Mouse (Mus musculus): ENCODE results near the gene Rps27l. TPM values are rescaled to one million over a fixed set of nuclear protein-coding genes. Genes with fewer than 3 reads are reported as not detected.

The Rps27l gene
- total and polyA plus RNA-seq, 3 experiments = 469 to 502 TPM; not detected in 1

DNA sequence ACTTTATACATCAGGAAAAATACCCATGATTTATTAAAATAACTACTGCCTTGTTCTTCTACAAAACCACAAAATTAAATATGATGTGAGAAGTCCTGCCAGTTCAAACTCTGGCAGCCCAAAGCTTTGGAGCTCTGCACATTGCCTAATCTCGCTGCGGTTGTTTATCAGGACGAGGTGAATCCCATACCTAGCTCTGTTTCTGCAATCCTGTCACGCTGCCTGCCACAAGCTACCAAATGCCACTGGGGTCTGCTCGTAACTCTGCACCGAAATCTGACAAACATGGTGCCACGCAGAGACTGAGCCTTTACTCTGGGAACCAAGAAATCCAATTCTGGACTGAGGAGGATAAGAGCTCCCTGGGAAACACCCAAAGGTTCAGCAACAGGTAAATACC lies 36.0 kb upstream of the Rps27l start:
- H3K27me3 ChIP-seq (ENCODE audit: control insufficient read depth in 1 of 2, insufficient read depth in 2 of 2, low read length in 2 of 2) = no peaks in the 10 kb centered on the region
- peaks cover 27% of the 10 kb centered on the region for H3K79me2 ChIP-seq (ENCODE audit: control insufficient read depth, insufficient read depth, low read length, poor library complexity)
- H3K27ac ChIP-seq (ENCODE audit: control insufficient read depth, low read depth, low read length) = no peak overlapping the region
- no peak overlapping the region for H3K9ac ChIP-seq (ENCODE audit: control insufficient read depth, low read depth, low read length, poor library complexity, severe bottlenecking)
- DNase-seq (ENCODE audit: low read depth, low spot score) = no peak
- peaks cover 13 to 15% of the 10 kb centered on the region in 2 experiments for H3K4me1 ChIP-seq (ENCODE audit: control insufficient read depth in 1 of 2, insufficient read depth in 2 of 2, low read length in 2 of 2)
- H3K9me3 ChIP-seq (replicated peaks; ENCODE audit: insufficient read depth, low read length) = no peaks in the 10 kb centered on the region
- H3K4me3 ChIP-seq (ENCODE audit: control insufficient read depth in 1 of 2, insufficient read depth in 1 of 2, low read depth in 2 of 2, low read length in 2 of 2) = no peak overlapping the region
- TF ChIP-seq MYB (IDR thresholded peaks at IDR 0.05; ENCODE audit: low read depth, low read length) = no peak
- TF ChIP-seq TAL1 (IDR thresholded peaks at IDR 0.05; ENCODE audit: low read length) = no peak
- no peak for TF ChIP-seq CHD1 (IDR thresholded peaks at IDR 0.05; ENCODE audit: low read depth, low read length)
- no peak for TF ChIP-seq KAT2A (conservative IDR thresholded peaks at IDR 0.05; ENCODE audit: low read depth, low read length)
- TF ChIP-seq POLR2A (IDR thresholded peaks at IDR 0.05; ENCODE audit: control insufficient read depth in 1 of 2, insufficient read depth in 1 of 2, low read depth in 1 of 2, low read length in 2 of 2, poor library complexity in 1 of 2) = no peak
- no peak for TF ChIP-seq JUND (IDR thresholded peaks at IDR 0.05; ENCODE audit: low read depth, low read length)
- no peak for TF ChIP-seq ZNF384 (IDR thresholded peaks at IDR 0.05; ENCODE audit: low read depth, low read length)
- TF ChIP-seq E2F4 (IDR thresholded peaks at IDR 0.05; ENCODE audit: borderline replicate concordance, low read depth, low read length) = no peak
- TF ChIP-seq GABPA (IDR thresholded peaks at IDR 0.05; ENCODE audit: low read depth, low read length) = no peak
- no peak for TF ChIP-seq MAZ (IDR thresholded peaks at IDR 0.05; ENCODE audit: low read depth, low read length)
- no peak for TF ChIP-seq USF1 (IDR thresholded peaks at IDR 0.05; ENCODE audit: low read depth, low read length)
- no peak for TF ChIP-seq UBTF (IDR thresholded peaks at IDR 0.05; ENCODE audit: borderline replicate concordance, insufficient read depth, low read depth, low read length)
- no peak for TF ChIP-seq MAFK (IDR thresholded peaks at IDR 0.05; ENCODE audit: borderline replicate concordance, low read depth, low read length)
- TF ChIP-seq CHD2 (IDR thresholded peaks at IDR 0.05; ENCODE audit: low read length) = no peak
- no peak for TF ChIP-seq USF2 (IDR thresholded peaks at IDR 0.05; ENCODE audit: borderline replicate concordance in 1 of 2, insufficient read depth in 1 of 2, low read depth in 1 of 2, low read length in 2 of 2)
- TF ChIP-seq RCOR1 (IDR thresholded peaks at IDR 0.05; ENCODE audit: low read depth, low read length) = no peak
- TF ChIP-seq GATA1 (IDR thresholded peaks at IDR 0.05; ENCODE audit: low read depth, low read length) = no peak
- TF ChIP-seq MEF2A (IDR thresholded peaks at IDR 0.05; ENCODE audit: extremely low read depth, insufficient replicate concordance, low read depth, low read length, poor library complexity, severe bottlenecking) = no peak
- TF ChIP-seq MAX (IDR thresholded peaks at IDR 0.05; ENCODE audit: low read length) = no peak
- H3K36me3 ChIP-seq (ENCODE audit: control insufficient read depth in 1 of 2, insufficient read depth in 2 of 2, low read length in 2 of 2) = peaks cover 0 to 18% of the 10 kb centered on the region in 2 experiments; a peak in 2 of 4 replicates

DNA sequence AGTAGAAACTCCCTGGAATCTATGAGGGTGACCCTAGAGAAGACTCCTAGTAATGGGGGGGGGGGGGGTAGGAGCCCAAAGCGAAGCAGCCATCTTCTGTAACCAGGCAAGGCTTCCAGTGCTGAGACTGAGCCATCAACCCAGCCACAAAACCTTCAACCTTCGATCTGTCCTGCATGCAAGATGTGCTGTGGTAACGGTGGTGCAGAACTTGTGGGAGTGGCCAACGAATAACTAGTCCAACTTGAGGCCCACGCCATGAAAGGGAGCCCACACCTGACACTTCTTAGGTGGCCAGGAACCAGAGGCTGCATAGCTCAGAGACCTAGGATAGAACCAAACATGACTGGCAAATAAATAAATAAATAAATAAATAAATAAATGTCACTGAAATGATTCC lies 35.2 kb upstream of the Rps27l start:
- Histone ChIP-seq H3K79me2 (ENCODE audit: control insufficient read depth, insufficient read depth, low read length, poor library complexity) (peaks cover 32% of the 10 kb centered on the region), H3K9me3 (replicated peaks; ENCODE audit: insufficient read depth, low read length) (no peaks in the 10 kb centered on the region), H3K4me3 (ENCODE audit: control insufficient read depth in 1 of 2, insufficient read depth in 1 of 2, low read depth in 2 of 2, low read length in 2 of 2) (no peak overlapping the region), H3K36me3 (ENCODE audit: control insufficient read depth in 1 of 2, insufficient read depth in 2 of 2, low read length in 2 of 2) (peaks cover 0 to 25% of the 10 kb centered on the region in 2 experiments; a peak in 2 of 4 replicates), H3K27me3 (ENCODE audit: control insufficient read depth in 1 of 2, insufficient read depth in 2 of 2, low read length in 2 of 2) (no peaks in the 10 kb centered on the region), H3K9ac (ENCODE audit: control insufficient read depth, low read depth, low read length, poor library complexity, severe bottlenecking) (no peak overlapping the region), H3K27ac (ENCODE audit: control insufficient read depth, low read depth, low read length) (no peak overlapping the region), H3K4me1 (ENCODE audit: control insufficient read depth in 1 of 2, insufficient read depth in 2 of 2, low read length in 2 of 2) (peaks cover 20 to 22% of the 10 kb centered on the region in 2 experiments)
- DNase-seq (ENCODE audit: low read depth, low spot score) = no peak
- TF ChIP-seq KAT2A (conservative IDR thresholded peaks at IDR 0.05; ENCODE audit: low read depth, low read length) (no peak), NELFE (IDR thresholded peaks at IDR 0.05; ENCODE audit: low read depth, low read length) (no peak), GATA1 (IDR thresholded peaks at IDR 0.05; ENCODE audit: low read depth, low read length) (no peak), POLR2AphosphoS2 (IDR thresholded peaks at IDR 0.05; ENCODE audit: low read length) (no peak), TBP (IDR thresholded peaks at IDR 0.05; ENCODE audit: low read depth, low read length) (no peak), CHD1 (IDR thresholded peaks at IDR 0.05; ENCODE audit: low read depth, low read length) (no peak), ELF1 (IDR thresholded peaks at IDR 0.05; ENCODE audit: low read depth, low read length) (no peak), MAX (IDR thresholded peaks at IDR 0.05; ENCODE audit: low read length) (no peak), MYC (IDR thresholded peaks at IDR 0.05; ENCODE audit: low read depth, low read length) (no peak), POLR2AphosphoS5 (IDR thresholded peaks at IDR 0.05; ENCODE audit: borderline replicate concordance, low read depth, low read length) (no peak), JUND (IDR thresholded peaks at IDR 0.05; ENCODE audit: low read depth, low read length) (no peak), SMC3 (IDR thresholded peaks at IDR 0.05; ENCODE audit: low read depth, low read length) (no peak), RAD21 (IDR thresholded peaks at IDR 0.05; ENCODE audit: low read depth, low read length) (no peak), CTCF (IDR thresholded peaks at IDR 0.05 in 2 of 3, conservative IDR thresholded peaks at IDR 0.05 in 1 of 3; ENCODE audit: control insufficient read depth in 1 of 3, insufficient read depth in 1 of 3, low read depth in 2 of 3, low read length in 3 of 3, poor library complexity in 1 of 3, severe bottlenecking in 1 of 3) (no peak), HCFC1 (IDR thresholded peaks at IDR 0.05; ENCODE audit: low read depth, low read length) (no peak)

All from MEL (cell line).